Mouse (Mus musculus): ENCODE data around the gene Cacna1b. TPM values are rescaled to one million over a fixed set of nuclear protein-coding genes. Genes with fewer than 3 reads are reported as not detected.

Gene Cacna1b
- polyA plus RNA-seq, 1 experiment from 2014 or later, result 0.06 TPM

GRCm38 (mm10) chr2:24606531-24606930 is 156.4 kb downstream of the Cacna1b start:
- no peak overlapping the region for H3K27ac ChIP-seq (ENCODE audit: low read length)
- H3K4me1 ChIP-seq (ENCODE audit: control insufficient read depth, low read depth, low read length), result no peaks in the 10 kb centered on the region
- no peaks in the 10 kb centered on the region for H3K36me3 ChIP-seq (ENCODE audit: control insufficient read depth, insufficient read depth)
- ATAC-seq (ENCODE audit: low read depth), result no peak
- H3K9me3 ChIP-seq (replicated peaks; ENCODE audit: control insufficient read depth, low read length), result no peaks in the 10 kb centered on the region
- no peak overlapping the region for H3K9ac ChIP-seq (ENCODE audit: low read depth, low read length)
- no peak overlapping the region for H3K4me2 ChIP-seq (ENCODE audit: low read depth, low read length)
- WGBS (ENCODE audit: insufficient replicate concordance), result 74% methylated on average over 15 of the region's 15 CpGs
- no peak overlapping the region for H3K4me3 ChIP-seq (ENCODE audit: low read depth, low read length)
- H3K27me3 ChIP-seq (ENCODE audit: control insufficient read depth, insufficient read depth, low read depth, low read length), result no peaks in the 10 kb centered on the region

- Histone ChIP-seq H3K9me3 (replicated peaks; ENCODE audit: control insufficient read depth, low read length) (no peaks in the 10 kb centered on the region), H3K36me3 (ENCODE audit: control insufficient read depth, insufficient read depth) (no peaks in the 10 kb centered on the region), H3K27me3 (ENCODE audit: control insufficient read depth, insufficient read depth, low read depth, low read length) (no peaks in the 10 kb centered on the region), H3K4me2 (ENCODE audit: low read depth, low read length) (no peak overlapping the region), H3K4me1 (ENCODE audit: control insufficient read depth, low read depth, low read length) (no peaks in the 10 kb centered on the region), H3K27ac (ENCODE audit: low read length) (no peak overlapping the region), H3K9ac (ENCODE audit: low read depth, low read length) (no peak overlapping the region), H3K4me3 (ENCODE audit: low read depth, low read length) (no peak overlapping the region)
- WGBS (ENCODE audit: insufficient replicate concordance), result 26% methylated on average over 4 of the region's 4 CpGs
- no peak for ATAC-seq (ENCODE audit: low read depth)
Measured at GRCm38 (mm10) chr2:24605096-24605495, 157.9 kb downstream of the Cacna1b start.

GRCm38 (mm10) chr2:24589426-24589825 is 173.5 kb downstream of the Cacna1b start:
- Histone ChIP-seq H3K36me3 (ENCODE audit: control insufficient read depth, insufficient read depth) (no peaks in the 10 kb centered on the region), H3K27ac (ENCODE audit: low read length) (no peak overlapping the region), H3K27me3 (ENCODE audit: control insufficient read depth, insufficient read depth, low read depth, low read length) (no peaks in the 10 kb centered on the region), H3K4me1 (ENCODE audit: control insufficient read depth, low read depth, low read length) (no peaks in the 10 kb centered on the region), H3K4me3 (ENCODE audit: low read depth, low read length) (no peak overlapping the region), H3K9me3 (replicated peaks; ENCODE audit: control insufficient read depth, low read length) (no peaks in the 10 kb centered on the region), H3K4me2 (ENCODE audit: low read depth, low read length) (no peak overlapping the region), H3K9ac (ENCODE audit: low read depth, low read length) (no peak overlapping the region)
- no peak for ATAC-seq (ENCODE audit: low read depth)
- WGBS (ENCODE audit: insufficient replicate concordance), result 71% methylated on average over 4 of the region's 4 CpGs

GRCm38 (mm10) chr2:24587999-24588398 is 175.0 kb downstream of the Cacna1b start:
- ATAC-seq (ENCODE audit: low read depth), result no peak
- no peaks in the 10 kb centered on the region for H3K9me3 ChIP-seq (replicated peaks; ENCODE audit: control insufficient read depth, low read length)
- H3K27me3 ChIP-seq (ENCODE audit: control insufficient read depth, insufficient read depth, low read depth, low read length), result no peaks in the 10 kb centered on the region

GRCm38 (mm10) chr2:24574616-24575015 is 188.3 kb downstream of the Cacna1b start:
- no peaks in the 10 kb centered on the region for H3K4me1 ChIP-seq (ENCODE audit: control insufficient read depth, low read depth, low read length)
- H3K9me3 ChIP-seq (replicated peaks; ENCODE audit: control insufficient read depth, low read length), result no peaks in the 10 kb centered on the region
- 19% methylated on average over 3 of the region's 3 CpGs for WGBS (ENCODE audit: insufficient replicate concordance)
- no peak for ATAC-seq (ENCODE audit: low read depth)
- H3K4me2 ChIP-seq (ENCODE audit: low read depth, low read length), result no peak overlapping the region
- no peak overlapping the region for H3K9ac ChIP-seq (ENCODE audit: low read depth, low read length)
- H3K4me3 ChIP-seq (ENCODE audit: low read depth, low read length), result no peak overlapping the region
- no peaks in the 10 kb centered on the region for H3K27me3 ChIP-seq (ENCODE audit: control insufficient read depth, insufficient read depth, low read depth, low read length)
- no peaks in the 10 kb centered on the region for H3K36me3 ChIP-seq (ENCODE audit: control insufficient read depth, insufficient read depth)
- no peak overlapping the region for H3K27ac ChIP-seq (ENCODE audit: low read length)

More at GRCm38 (mm10) chr2:24587999-24588398, 175.0 kb downstream of the Cacna1b start:
- no peak overlapping the region for H3K27ac ChIP-seq (ENCODE audit: low read length)
- H3K4me1 ChIP-seq (ENCODE audit: control insufficient read depth, low read depth, low read length), result no peaks in the 10 kb centered on the region
- no peak overlapping the region for H3K4me3 ChIP-seq (ENCODE audit: low read depth, low read length)
- no peaks in the 10 kb centered on the region for H3K36me3 ChIP-seq (ENCODE audit: control insufficient read depth, insufficient read depth)
- H3K4me2 ChIP-seq (ENCODE audit: low read depth, low read length), result no peak overlapping the region
- no peak overlapping the region for H3K9ac ChIP-seq (ENCODE audit: low read depth, low read length)

GRCm38 (mm10) chr2:24570917-24571316 is 192.0 kb downstream of the Cacna1b start:
- Histone ChIP-seq H3K9me3 (replicated peaks; ENCODE audit: control insufficient read depth, low read length) (no peaks in the 10 kb centered on the region), H3K4me2 (ENCODE audit: low read depth, low read length) (no peak overlapping the region), H3K4me1 (ENCODE audit: control insufficient read depth, low read depth, low read length) (no peaks in the 10 kb centered on the region), H3K9ac (ENCODE audit: low read depth, low read length) (no peak overlapping the region), H3K27ac (ENCODE audit: low read length) (no peak overlapping the region), H3K4me3 (ENCODE audit: low read depth, low read length) (no peak overlapping the region), H3K36me3 (ENCODE audit: control insufficient read depth, insufficient read depth) (no peaks in the 10 kb centered on the region), H3K27me3 (ENCODE audit: control insufficient read depth, insufficient read depth, low read depth, low read length) (no peaks in the 10 kb centered on the region)
- ATAC-seq (ENCODE audit: low read depth), result no peak
- WGBS (ENCODE audit: insufficient replicate concordance), result 23% methylated on average over 1 of the region's 1 CpGs

- no peaks in the 10 kb centered on the region for H3K9me3 ChIP-seq (replicated peaks; ENCODE audit: control insufficient read depth, low read length)
- H3K27ac ChIP-seq (ENCODE audit: low read length), result no peak overlapping the region
- no peak overlapping the region for H3K4me3 ChIP-seq (ENCODE audit: low read depth, low read length)
- no peaks in the 10 kb centered on the region for H3K36me3 ChIP-seq (ENCODE audit: control insufficient read depth, insufficient read depth)
- WGBS (ENCODE audit: insufficient replicate concordance), result 12% methylated on average over 3 of the region's 3 CpGs
- H3K9ac ChIP-seq (ENCODE audit: low read depth, low read length), result no peak overlapping the region
- H3K27me3 ChIP-seq (ENCODE audit: control insufficient read depth, insufficient read depth, low read depth, low read length), result no peaks in the 10 kb centered on the region
- ATAC-seq (ENCODE audit: low read depth), result no peak
- H3K4me2 ChIP-seq (ENCODE audit: low read depth, low read length), result no peak overlapping the region
- no peaks in the 10 kb centered on the region for H3K4me1 ChIP-seq (ENCODE audit: control insufficient read depth, low read depth, low read length)
Measured at GRCm38 (mm10) chr2:24568555-24568954, 194.4 kb downstream of the Cacna1b start.

- Histone ChIP-seq H3K4me1 (ENCODE audit: control insufficient read depth, low read depth, low read length) (no peaks in the 10 kb centered on the region), H3K36me3 (ENCODE audit: control insufficient read depth, insufficient read depth) (no peaks in the 10 kb centered on the region), H3K9me3 (replicated peaks; ENCODE audit: control insufficient read depth, low read length) (no peaks in the 10 kb centered on the region), H3K4me3 (ENCODE audit: low read depth, low read length) (no peak overlapping the region), H3K4me2 (ENCODE audit: low read depth, low read length) (no peak overlapping the region), H3K27me3 (ENCODE audit: control insufficient read depth, insufficient read depth, low read depth, low read length) (no peaks in the 10 kb centered on the region), H3K9ac (ENCODE audit: low read depth, low read length) (no peak overlapping the region), H3K27ac (ENCODE audit: low read length) (no peak overlapping the region)
- WGBS (ENCODE audit: insufficient replicate concordance), result 46% methylated on average over 7 of the region's 7 CpGs
- ATAC-seq (ENCODE audit: low read depth), result no peak
Measured at GRCm38 (mm10) chr2:24562547-24563290, 200.2 kb downstream of the Cacna1b start.

- H3K27ac ChIP-seq (ENCODE audit: low read length), result no peak overlapping the region
- ATAC-seq (ENCODE audit: low read depth), result no peak
- no peak overlapping the region for H3K4me2 ChIP-seq (ENCODE audit: low read depth, low read length)
- H3K9me3 ChIP-seq (replicated peaks; ENCODE audit: control insufficient read depth, low read length), result no peaks in the 10 kb centered on the region
- H3K4me3 ChIP-seq (ENCODE audit: low read depth, low read length), result no peak overlapping the region
- H3K4me1 ChIP-seq (ENCODE audit: control insufficient read depth, low read depth, low read length), result no peaks in the 10 kb centered on the region
- H3K36me3 ChIP-seq (ENCODE audit: control insufficient read depth, insufficient read depth), result no peaks in the 10 kb centered on the region
- no peak overlapping the region for H3K9ac ChIP-seq (ENCODE audit: low read depth, low read length)
- WGBS (ENCODE audit: insufficient replicate concordance), result 56% methylated on average over 6 of the region's 6 CpGs
- no peaks in the 10 kb centered on the region for H3K27me3 ChIP-seq (ENCODE audit: control insufficient read depth, insufficient read depth, low read depth, low read length)
Measured at GRCm38 (mm10) chr2:24561946-24562345, 201.0 kb downstream of the Cacna1b start.
